Mouse (Mus musculus) MEL (cell line): ENCODE measurements around the gene Slmap. TPM values are rescaled to one million over a fixed set of nuclear protein-coding genes. Genes with fewer than 3 reads are reported as not detected.

Source experiments
- DNase-seq: peaks from one replicate; pipeline ENCODE4 v3.0.0; 2011; ENCODE audit warnings: low read depth, low spot score
- H3K27ac ChIP-seq: 2 replicates; pipeline ENCODE4 v1.5.1; 2012; ENCODE audit warnings: low read depth, mild to moderate bottlenecking, control low read depth, low read length, moderate library complexity; ENCODE audit not compliant: control insufficient read depth
- H3K27me3 ChIP-seq, 2 experiments: fragments of 150-350 bp in 1 of 2; sonication (generic) in 1 of 2; 2 replicates each; pipeline ENCODE4 v1.6.1; 2012; ENCODE audit warnings: low read length in 2 of 2, mild to moderate bottlenecking in 2 of 2, improper control_type of control experiment in 1 of 2, moderate library complexity in 1 of 2; ENCODE audit not compliant: insufficient read depth in 2 of 2, control insufficient read depth in 1 of 2
- H3K36me3 ChIP-seq, 2 experiments: 2 replicates each; pipeline ENCODE4 v1.6.1; 2012 to 2014; ENCODE audit warnings: low read length in 2 of 2, improper control_type of control experiment in 1 of 2, inconsistent platforms in 1 of 2, mild to moderate bottlenecking in 1 of 2; ENCODE audit not compliant: insufficient read depth in 2 of 2, control insufficient read depth in 1 of 2
- H3K4me1 ChIP-seq, 2 experiments: fragments of 150-350 bp in 1 of 2; sonication (generic) in 1 of 2; 2 replicates each; pipeline ENCODE4 v1.6.1; 2012; ENCODE audit warnings: low read length in 2 of 2, improper control_type of control experiment in 1 of 2, mild to moderate bottlenecking in 1 of 2; ENCODE audit not compliant: insufficient read depth in 2 of 2, control insufficient read depth in 1 of 2
- H3K4me3 ChIP-seq, 2 experiments: fragments of 150-350 bp in 1 of 2; sonication (generic) in 1 of 2; 2 replicates each; pipeline ENCODE4 v1.5.1; 2012; ENCODE audit warnings: low read depth in 2 of 2, low read length in 2 of 2, mild to moderate bottlenecking in 2 of 2, moderate library complexity in 2 of 2, control low read depth in 1 of 2, improper control_type of control experiment in 1 of 2; ENCODE audit not compliant: control insufficient read depth in 1 of 2, insufficient read depth in 1 of 2
- H3K79me2 ChIP-seq: 2 replicates; pipeline ENCODE4 v1.6.1; 2012; ENCODE audit warnings: mild to moderate bottlenecking, low read length, moderate library complexity; ENCODE audit not compliant: control insufficient read depth, poor library complexity, insufficient read depth
- H3K9ac ChIP-seq: 2 replicates; pipeline ENCODE4 v1.6.1; 2012; ENCODE audit warnings: low read depth, mild to moderate bottlenecking, control low read depth, low read length, moderate library complexity; ENCODE audit not compliant: control insufficient read depth, poor library complexity, severe bottlenecking
- H3K9me3 ChIP-seq: fragments of 150-350 bp; sonication (generic); replicated peaks from 2 replicates; pipeline ENCODE4 v1.6.1; 2012; ENCODE audit warnings: mild to moderate bottlenecking, low read length, improper control_type of control experiment, moderate library complexity; ENCODE audit not compliant: insufficient read depth
- BHLHE40 ChIP-seq: IDR thresholded peaks from 2 replicates; pipeline ENCODE4 v1.6.1; 2012; ENCODE audit warnings: low read depth, mild to moderate bottlenecking, inconsistent platforms, low read length, improper control_type of control experiment, borderline replicate concordance
- CHD1 ChIP-seq: IDR thresholded peaks from 2 replicates; pipeline ENCODE4 v1.6.1; 2012; ENCODE audit warnings: low read depth, mild to moderate bottlenecking, inconsistent platforms, low read length, improper control_type of control experiment
- CHD2 ChIP-seq: IDR thresholded peaks from 2 replicates; pipeline ENCODE4 v1.6.1; 2011; ENCODE audit warnings: low read length, improper control_type of control experiment
- JUND ChIP-seq: IDR thresholded peaks from 2 replicates; pipeline ENCODE4 v1.6.1; 2011; ENCODE audit warnings: low read depth, mild to moderate bottlenecking, improper control_type of control experiment, low read length
- KAT2A ChIP-seq: conservative IDR thresholded peaks from 2 replicates; pipeline ENCODE4 v1.6.1; 2012; ENCODE audit warnings: low read depth, low read length, improper control_type of control experiment, inconsistent platforms
- MAFK ChIP-seq: IDR thresholded peaks from 2 replicates; pipeline ENCODE4 v1.6.1; 2011; ENCODE audit warnings: low read depth, mild to moderate bottlenecking, low read length, improper control_type of control experiment, borderline replicate concordance
- MAX ChIP-seq: IDR thresholded peaks from 2 replicates; pipeline ENCODE4 v1.6.1; 2011; ENCODE audit warnings: low read length, improper control_type of control experiment
- MAZ ChIP-seq: IDR thresholded peaks from 2 replicates; pipeline ENCODE4 v1.6.1; 2012; ENCODE audit warnings: low read depth, mild to moderate bottlenecking, inconsistent platforms, low read length, improper control_type of control experiment
- MEF2A ChIP-seq: IDR thresholded peaks from 2 replicates; pipeline ENCODE4 v1.6.1; 2014; ENCODE audit warnings: low read depth, mild to moderate bottlenecking, inconsistent platforms, low read length, improper control_type of control experiment; ENCODE audit not compliant: poor library complexity, insufficient replicate concordance, severe bottlenecking; ENCODE audit errors: extremely low read depth
- MYB ChIP-seq: IDR thresholded peaks from 2 replicates; pipeline ENCODE4 v1.6.1; 2011; ENCODE audit warnings: mild to moderate bottlenecking, low read depth, low read length, improper control_type of control experiment
- NELFE ChIP-seq: IDR thresholded peaks from 2 replicates; pipeline ENCODE4 v1.6.1; 2011; ENCODE audit warnings: low read depth, low read length, improper control_type of control experiment
- POLR2A ChIP-seq, 2 experiments: IDR thresholded peaks; 2 replicates each; pipeline ENCODE4 v1.6.1; 2011 to 2012; ENCODE audit warnings: low read length in 2 of 2, mild to moderate bottlenecking in 2 of 2, control low read depth in 1 of 2, improper control_type of control experiment in 1 of 2, low read depth in 1 of 2, moderate library complexity in 1 of 2; ENCODE audit not compliant: control insufficient read depth in 1 of 2, insufficient read depth in 1 of 2, poor library complexity in 1 of 2
- RCOR1 ChIP-seq: IDR thresholded peaks from 2 replicates; pipeline ENCODE4 v1.6.1; 2012; ENCODE audit warnings: low read depth, mild to moderate bottlenecking, inconsistent platforms, low read length, improper control_type of control experiment
- SIN3A ChIP-seq: IDR thresholded peaks from 2 replicates; pipeline ENCODE4 v1.6.1; 2012; ENCODE audit warnings: low read length, improper control_type of control experiment, inconsistent platforms
- SMC3 ChIP-seq: IDR thresholded peaks from 2 replicates; pipeline ENCODE4 v1.6.1; 2011; ENCODE audit warnings: low read depth, low read length, improper control_type of control experiment
- TAL1 ChIP-seq: IDR thresholded peaks from 2 replicates; pipeline ENCODE4 v1.6.1; 2012; ENCODE audit warnings: mild to moderate bottlenecking, inconsistent platforms, low read length, moderate library complexity, mixed read lengths
- TBP ChIP-seq: IDR thresholded peaks from 2 replicates; pipeline ENCODE4 v1.8.0; 2011; ENCODE audit warnings: low read depth, low read length, improper control_type of control experiment
- UBTF ChIP-seq: IDR thresholded peaks from 2 replicates; pipeline ENCODE4 v1.6.1; 2012; ENCODE audit warnings: low read depth, mild to moderate bottlenecking, inconsistent platforms, low read length, improper control_type of control experiment, moderate library complexity, borderline replicate concordance; ENCODE audit not compliant: insufficient read depth
- USF1 ChIP-seq: IDR thresholded peaks from 2 replicates; pipeline ENCODE4 v1.6.1; 2014; ENCODE audit warnings: low read depth, mild to moderate bottlenecking, inconsistent platforms, low read length, improper control_type of control experiment, moderate library complexity
- USF2 ChIP-seq, 2 experiments: IDR thresholded peaks; 2 replicates each; pipeline ENCODE4 v1.6.1; 2011 to 2012; ENCODE audit warnings: improper control_type of control experiment in 2 of 2, low read length in 2 of 2, borderline replicate concordance in 1 of 2, inconsistent platforms in 1 of 2, low read depth in 1 of 2, mild to moderate bottlenecking in 1 of 2; ENCODE audit not compliant: insufficient read depth in 1 of 2
- ZC3H11A ChIP-seq: IDR thresholded peaks from 2 replicates; pipeline ENCODE4 v1.6.1; 2012; ENCODE audit warnings: low read depth, mild to moderate bottlenecking, inconsistent platforms, low read length, improper control_type of control experiment
- ZNF384 ChIP-seq: IDR thresholded peaks from 2 replicates; pipeline ENCODE4 v1.6.1; 2012; ENCODE audit warnings: low read depth, mild to moderate bottlenecking, inconsistent platforms, low read length, improper control_type of control experiment
- polyA plus RNA-seq, 2 experiments: library from polyadenylated mRNA; stranded (reverse) in 1 of 2; unstranded in 1 of 2; fragments of >175 nt in 1 of 2; fragments of >200 nt in 1 of 2; gene quantifications; 2 replicates each; pipeline versions ENCODE4 v1.2.1 to v1.2.4; 2012; ENCODE audit warnings: low replicate concordance in 2 of 2, low read depth in 1 of 2; ENCODE audit not compliant: insufficient read length in 2 of 2, insufficient read depth in 1 of 2, missing spikeins in 1 of 2
- total RNA-seq: library from RNA; depleted of rRNA; stranded (reverse); fragments of 300-350 nt; gene quantifications from 2 replicates; pipeline ENCODE4 v1.2.3, GENCODE M21; 2012

The Slmap gene
- total and polyA plus RNA-seq, 3 experiments = 21.4 to 41.9 TPM; not detected in 1

DNA sequence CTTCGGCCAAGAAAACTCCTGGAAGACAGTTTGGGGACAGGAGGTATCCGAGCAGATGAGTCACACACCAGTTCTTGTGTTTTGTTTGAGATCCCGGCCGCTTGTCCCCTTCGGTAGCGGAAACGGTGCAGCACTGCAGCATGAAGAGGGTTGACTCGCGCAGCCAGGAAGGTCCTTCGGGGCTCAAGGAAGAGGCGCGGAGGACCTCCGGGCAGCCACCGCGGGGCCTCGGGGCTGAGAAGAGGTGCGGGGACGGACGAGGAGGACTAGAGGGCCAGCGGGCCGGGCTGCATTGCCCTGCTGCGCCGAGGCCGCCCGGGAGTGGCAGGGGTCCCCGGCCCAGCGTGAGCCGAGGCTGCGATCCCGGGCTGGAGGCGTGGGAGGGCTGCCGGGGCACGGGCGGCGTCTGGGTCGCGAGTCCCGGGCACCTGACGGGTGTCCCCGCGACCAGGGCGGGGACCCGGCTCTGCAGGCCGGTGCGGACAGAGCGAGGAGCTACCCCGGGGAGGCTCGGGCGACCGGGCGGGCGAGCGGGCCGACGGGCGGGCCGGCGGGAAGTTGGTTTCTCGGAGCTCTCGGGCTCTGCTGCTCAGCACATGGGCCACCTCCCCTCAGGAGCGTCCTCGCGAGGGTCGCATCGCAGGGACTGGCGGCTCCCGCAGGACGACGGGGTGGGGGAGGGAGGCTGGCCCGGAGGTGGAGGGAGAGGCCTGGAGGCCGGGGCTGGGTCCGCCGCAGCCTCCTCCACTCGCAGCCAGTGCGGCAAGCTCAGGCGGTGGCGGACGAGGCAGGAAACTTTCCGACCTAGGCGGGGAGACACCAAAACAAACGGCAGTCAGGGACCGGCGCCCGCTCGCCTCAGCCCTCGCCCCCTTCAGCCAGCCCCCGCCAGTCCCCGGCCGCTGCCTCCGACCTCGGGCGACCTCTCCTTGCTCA is 642 bp downstream of the Slmap start:
- no peaks in the 10 kb centered on the region; a peak in 1 of 4 replicates for H3K27me3 ChIP-seq
- H3K9me3 ChIP-seq = no peaks in the 10 kb centered on the region
- DNase-seq = peak; percentile 75
- H3K4me3 ChIP-seq = peak overlapping the region; percentile 77 to 86
- TF ChIP-seq TAL1 (no peak), MAZ (peak; percentile 59; the same call in 1 of the 2 replicates), MEF2A (no peak), KAT2A (no peak), BHLHE40 (no peak), UBTF (peak; percentile 90; the same call in 1 of the 2 replicates), ZNF384 (no peak), MAFK (no peak), JUND (no peak), SMC3 (no peak), RCOR1 (no peak), NELFE (no peak), CHD2 (no peak), SIN3A (peak; percentile 33; the same call in 1 of the 2 replicates), USF1 (no peak), MAX (no peak), MYB (no peak), ZC3H11A (no peak), POLR2A (IDR thresholded peaks at IDR 0.05; ENCODE audit: control insufficient read depth in 1 of 2, insufficient read depth in 1 of 2, low read depth in 1 of 2, low read length in 2 of 2, poor library complexity in 1 of 2) (0 out of 4 replicates have a peak, but pooled peaks of 1 of the 2 experiments have one; percentile 38), USF2 (IDR thresholded peaks at IDR 0.05; ENCODE audit: borderline replicate concordance in 1 of 2, insufficient read depth in 1 of 2, low read depth in 1 of 2, low read length in 2 of 2) (no peak), TBP (no peak), CHD1 (0 out of 2 replicates have a peak, but pooled peaks have one; percentile 72)
- peaks cover 5 to 16% of the 10 kb centered on the region in 2 experiments for H3K4me1 ChIP-seq
- H3K79me2 ChIP-seq = peaks cover 47% of the 10 kb centered on the region
- peak overlapping the region; percentile 63 for H3K27ac ChIP-seq
- peaks cover 2 to 24% of the 10 kb centered on the region in 2 experiments; a peak in 3 of 4 replicates for H3K36me3 ChIP-seq
- H3K9ac ChIP-seq = peak overlapping the region; percentile 98
